Mouse (Mus musculus) large intestine, adult 2 months (tissue): Measurements from ENCODE around the gene Lap3. TPM values are rescaled to one million over a fixed set of nuclear protein-coding genes. Genes with fewer than 3 reads are reported as not detected.

ENCODE experiments used
- DNase-seq: peaks from one replicate; pipeline ENCODE4 v3.0.0-alpha.2; 2012; ENCODE audit warnings: low read depth, low spot score
- WGBS: fragments of 180-500 bp; shearing (Covaris S2); methylation state at CpG from one replicate; pipeline ENCODE4 v1.1.7; 2018; 5-methylcytosine and 5-hydroxymethylcytosine counted together
- polyA plus RNA-seq: library from polyadenylated mRNA; depleted of rRNA; stranded (reverse); fragments of >200 nt; gene quantifications from 2 replicates; pipeline ENCODE4 v1.2.3, GENCODE M21; 2012; rRNA removed

Lap3 gene
- polyA plus RNA-seq: 87.9 and 183 TPM in 2 replicates

DNA sequence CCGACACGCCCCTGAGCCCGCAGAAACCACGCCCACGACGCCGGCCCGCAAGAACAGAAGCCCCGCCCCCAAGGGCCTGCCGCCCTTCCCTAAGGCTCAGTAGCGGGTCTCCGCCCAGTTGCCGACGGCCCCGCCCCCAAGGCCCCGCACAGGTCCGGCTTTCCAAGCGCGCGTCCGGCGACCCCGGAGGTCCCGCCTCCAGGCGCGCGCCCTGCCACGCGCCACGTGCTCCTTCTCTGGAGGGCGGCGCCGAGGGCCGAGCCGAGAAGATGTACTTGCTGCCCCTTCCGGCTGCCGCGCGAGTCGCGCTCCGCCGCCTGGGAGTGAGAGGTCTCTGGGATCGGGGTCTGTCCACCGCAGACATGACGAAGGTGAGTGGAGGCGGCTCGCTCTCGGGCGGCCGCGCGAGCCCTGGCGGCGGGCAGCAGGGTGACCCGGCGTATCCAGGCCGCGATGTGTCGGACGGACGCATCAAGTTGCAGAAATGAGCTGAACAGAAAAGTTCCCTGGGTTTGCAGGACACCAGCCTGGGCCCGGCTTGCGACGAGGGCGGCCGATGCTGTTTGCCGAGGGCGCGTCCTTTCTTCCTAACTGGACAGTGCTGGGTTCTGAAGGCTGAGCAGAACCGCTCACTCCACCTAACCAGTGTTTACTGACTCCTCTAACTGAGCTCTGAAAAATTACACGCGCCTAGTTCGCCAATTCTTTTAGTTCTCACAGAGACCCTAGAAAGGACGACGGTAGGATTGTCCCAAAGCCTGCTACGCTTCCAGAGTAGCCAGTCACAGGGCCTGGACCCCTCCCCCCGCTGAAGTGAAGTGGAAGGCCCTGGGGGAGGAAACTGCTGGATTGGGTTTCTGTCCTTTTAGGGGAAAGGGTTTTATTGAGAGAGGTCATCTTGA is at the start of gene Lap3:
Gene Lap3 (plus strand): TSS at position 184 of the 902 bp plus-strand sequence.
- under 1% methylated on average over 78 of the region's 78 CpGs for WGBS
- DNase-seq: peak; percentile 90

DNA sequence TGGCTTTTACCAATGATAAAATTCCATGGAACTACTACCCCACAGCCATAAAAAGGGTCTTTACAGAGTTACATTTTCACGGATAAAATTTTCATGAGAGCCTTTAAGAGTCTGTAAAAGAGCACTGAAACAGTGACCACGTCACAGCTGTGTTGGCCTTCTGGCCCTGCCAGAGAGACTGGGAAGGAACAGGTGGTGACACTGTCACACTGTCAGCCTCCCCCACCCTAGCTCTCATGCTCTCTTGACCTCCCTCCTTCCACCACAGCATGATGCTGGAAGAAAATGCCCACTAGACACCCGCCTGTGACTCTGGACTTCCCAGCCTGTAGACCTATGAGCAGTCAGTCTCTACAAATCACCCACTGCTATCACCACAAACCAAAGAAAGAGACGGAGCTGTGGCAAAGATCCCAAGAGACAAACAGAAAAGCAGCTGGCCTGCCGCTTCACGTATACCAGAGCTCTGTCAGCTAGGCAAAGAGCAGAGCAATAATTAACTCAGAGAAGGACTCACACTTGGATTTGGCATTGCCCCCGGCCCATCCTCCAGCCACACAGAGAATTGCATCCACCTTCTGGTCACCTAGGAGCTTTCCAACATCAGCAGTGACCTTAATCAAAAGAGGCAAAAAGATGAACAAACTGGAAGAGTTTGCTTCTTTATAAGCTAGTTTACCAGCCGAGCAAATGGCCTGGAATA is 48.9 kb upstream of the Lap3 start:
- 77% methylated on average over 8 of the region's 8 CpGs for WGBS
- DNase-seq: no peak

DNA sequence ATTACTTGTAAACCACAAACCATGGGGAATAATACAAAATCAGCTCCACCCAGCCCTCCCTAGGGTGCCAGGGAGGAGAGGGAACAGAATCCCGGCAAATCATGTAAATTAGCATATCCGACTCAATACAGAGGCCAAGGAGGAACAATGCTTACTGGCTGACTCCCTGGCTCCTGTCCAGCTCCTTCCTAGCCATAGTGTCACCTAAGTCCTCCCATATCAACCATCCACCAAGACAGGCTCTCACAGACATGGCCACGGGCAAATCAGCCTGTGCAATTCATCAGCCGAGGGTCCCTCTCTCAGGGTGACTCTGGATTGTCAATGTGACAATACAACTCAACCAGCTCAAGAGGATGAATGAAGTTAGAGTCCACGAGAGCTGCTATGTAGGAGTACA is 44.5 kb upstream of the Lap3 start:
- 33% methylated on average over 5 of the region's 5 CpGs for WGBS
- no peak for DNase-seq

DNA sequence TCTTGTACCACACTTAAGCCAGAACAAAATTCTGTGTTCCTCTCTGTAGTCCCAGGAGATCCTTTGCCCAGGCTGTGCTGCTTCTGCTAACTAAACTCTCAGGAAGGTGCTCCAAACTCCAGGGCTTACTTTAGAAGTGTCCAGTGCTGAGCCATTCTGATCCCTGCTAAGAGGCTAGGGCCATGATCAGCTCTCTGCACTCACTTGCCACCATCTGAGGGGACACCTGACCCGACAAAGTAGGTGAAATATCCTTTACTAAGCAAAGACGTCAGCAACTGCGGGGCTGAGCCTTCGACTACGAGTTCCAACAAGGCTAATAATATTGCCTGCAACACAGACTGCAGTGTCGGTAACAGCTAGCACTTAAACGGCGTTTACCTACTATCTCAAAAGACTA is 44.0 kb upstream of the Lap3 start:
- no peak for DNase-seq
- WGBS: under 1% methylated on average over 8 of the region's 8 CpGs

DNA sequence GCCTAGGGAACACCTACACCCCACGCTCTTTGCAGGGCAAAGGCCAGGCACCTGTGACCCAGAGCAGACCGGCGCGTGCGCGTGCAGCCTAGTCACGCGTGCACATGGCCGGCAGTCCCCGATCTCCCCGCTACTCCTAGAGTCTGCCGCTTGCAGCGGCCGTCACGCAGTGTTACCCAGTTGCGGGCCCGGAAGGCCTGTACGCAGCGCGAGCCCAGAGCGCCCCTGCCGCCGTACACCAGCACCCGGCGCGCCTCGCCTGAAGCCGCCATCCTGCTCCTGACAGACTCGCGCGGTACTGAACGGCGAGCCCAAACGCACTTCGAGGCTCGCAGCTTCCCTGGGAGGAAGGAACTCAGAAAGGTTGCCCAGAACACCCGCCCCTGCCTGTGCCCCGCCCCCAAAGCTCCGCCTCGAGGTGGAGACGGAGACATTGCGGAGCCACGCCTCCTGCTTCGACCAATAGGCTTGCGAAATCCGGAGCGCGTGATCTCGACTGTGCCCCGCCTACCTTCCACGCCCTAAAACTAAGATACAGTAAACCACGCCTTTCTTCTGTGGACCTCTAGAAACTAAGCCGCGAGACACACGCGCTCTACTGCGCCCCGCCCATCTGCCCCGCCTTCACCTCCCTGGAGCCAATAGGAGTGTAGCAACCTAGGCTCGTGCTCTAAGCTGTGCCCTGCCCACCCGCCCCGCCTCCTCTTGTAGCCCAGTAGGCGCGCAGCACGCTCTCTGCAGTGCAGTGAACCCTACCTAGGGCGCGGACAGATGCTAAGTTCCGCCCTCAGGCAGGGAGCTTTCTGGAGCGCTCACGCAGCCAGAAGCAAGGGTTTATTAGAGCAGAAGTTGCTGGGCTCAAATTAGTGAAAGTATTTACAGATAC is 43.1 kb upstream of the Lap3 start, which contains the start of gene Qdpr:
Gene Qdpr (minus strand): TSS at position 406 of the 886 bp plus-strand sequence.
- WGBS: under 1% methylated on average over 70 of the region's 70 CpGs
- DNase-seq: peak; percentile 91

DNA sequence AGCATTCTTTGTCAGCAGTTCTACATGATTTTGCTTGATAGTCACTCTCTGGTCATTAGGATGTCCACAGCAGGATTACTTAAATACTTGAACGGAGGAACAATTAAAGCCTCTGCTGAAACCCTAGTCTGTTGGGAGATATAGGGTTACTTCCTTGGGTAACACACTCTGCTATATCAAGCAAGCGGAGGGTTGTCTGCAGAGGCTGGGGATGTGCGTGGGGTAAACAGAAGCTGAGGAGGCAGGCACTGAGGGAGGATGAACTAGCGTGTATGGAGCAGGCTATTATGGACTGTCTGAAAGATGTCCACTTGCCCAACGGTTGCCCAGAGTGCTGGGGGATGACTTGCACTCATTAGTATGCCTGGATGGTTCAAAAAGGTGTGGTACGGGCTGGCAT is 39.7 kb upstream of the Lap3 start, which contains the start of gene Clrn2:
Gene Clrn2 (plus strand): TSS at position 301 of the 400 bp plus-strand sequence.
- DNase-seq: no peak
- WGBS: 70% methylated on average over 6 of the region's 6 CpGs

DNA sequence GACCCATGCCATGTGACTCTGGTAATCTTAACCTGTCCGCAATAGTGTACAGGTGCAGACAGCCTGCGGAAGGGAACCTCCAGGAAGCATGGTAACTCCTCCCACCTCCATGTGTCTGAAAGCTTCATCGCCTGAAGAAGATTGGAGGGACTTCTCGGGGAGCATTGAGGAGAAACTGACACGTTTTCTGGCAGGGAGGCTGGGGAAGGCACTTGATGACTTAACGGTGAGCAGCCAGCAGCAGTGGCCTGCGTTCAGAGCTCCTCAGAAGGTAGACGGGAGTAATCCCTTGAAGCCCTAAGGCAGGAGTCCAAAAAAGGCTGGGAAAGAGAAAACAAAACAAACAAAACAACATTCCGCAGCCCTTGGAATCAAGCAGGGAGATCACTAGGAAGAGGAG is 38.7 kb upstream of the Lap3 start:
- WGBS: 21% methylated on average over 9 of the region's 9 CpGs
- no peak for DNase-seq

DNA sequence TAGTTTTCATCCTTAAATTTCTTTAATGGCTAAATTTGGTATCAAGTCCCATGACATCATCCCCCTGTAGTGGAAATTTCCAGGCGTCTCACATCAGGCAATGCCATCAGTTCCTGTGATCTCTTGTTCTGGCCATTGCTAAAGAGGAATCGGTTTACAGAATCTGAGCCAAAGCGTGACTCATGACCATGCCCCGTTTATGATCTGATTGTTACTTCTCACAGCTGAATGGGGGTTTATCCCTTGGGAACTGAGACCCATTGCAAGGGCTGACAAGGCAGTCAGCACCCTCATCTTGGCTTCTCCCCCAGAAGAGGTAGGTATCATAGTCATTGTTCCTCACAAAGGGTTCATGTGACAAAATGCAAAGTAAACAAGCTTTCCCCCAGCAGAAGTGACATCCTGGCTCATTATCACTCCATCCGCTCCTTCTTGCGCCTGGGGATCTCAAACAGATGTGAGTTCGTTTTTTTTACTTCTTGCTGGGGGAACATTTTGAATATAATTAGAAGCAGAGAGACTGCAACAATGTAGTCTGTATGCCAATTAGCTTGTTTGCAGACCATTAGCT is 20.2 kb upstream of the Lap3 start:
- WGBS: 12% methylated on average over 7 of the region's 7 CpGs
- no peak for DNase-seq

DNA sequence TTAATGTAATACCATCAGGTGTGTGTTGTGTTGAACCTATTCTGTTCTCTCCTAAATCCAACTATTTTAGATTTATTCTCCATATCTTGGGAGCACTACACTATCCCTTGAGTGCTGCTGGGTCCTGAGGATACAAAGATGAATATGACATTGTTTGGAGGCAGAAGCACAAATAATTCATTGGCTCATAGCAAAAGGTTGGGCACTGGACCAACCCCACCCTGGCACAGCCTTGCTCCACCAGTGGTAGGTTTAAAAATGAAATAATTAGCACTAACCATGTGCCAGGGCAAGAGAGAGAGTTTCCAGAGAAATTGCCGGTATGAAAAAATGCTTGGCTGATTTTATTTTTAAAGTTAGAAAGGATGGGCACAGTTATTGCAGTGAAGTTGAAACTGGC is 19.7 kb upstream of the Lap3 start:
- DNase-seq: no peak
- 85% methylated on average over 1 of the region's 1 CpGs for WGBS

DNA sequence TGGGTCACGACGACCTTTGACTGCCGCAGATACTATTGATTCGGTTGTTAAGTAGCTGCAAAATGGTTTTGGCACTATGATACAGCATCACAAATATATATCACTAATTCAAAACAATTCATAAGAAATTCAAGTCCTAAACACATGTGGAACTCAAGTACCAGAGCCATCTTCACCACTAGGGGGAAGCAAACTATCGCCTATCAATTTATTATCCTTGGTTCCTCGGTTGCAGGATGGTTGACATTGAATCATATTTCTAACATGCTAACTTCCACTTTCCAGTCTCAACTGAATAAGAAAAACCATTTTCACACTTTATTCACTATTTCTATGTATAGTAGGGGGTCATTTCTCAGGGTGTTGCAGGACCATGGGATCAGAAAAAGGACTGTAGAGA is 19.0 kb upstream of the Lap3 start:
- WGBS: 27% methylated on average over 6 of the region's 6 CpGs
- DNase-seq: no peak

DNA sequence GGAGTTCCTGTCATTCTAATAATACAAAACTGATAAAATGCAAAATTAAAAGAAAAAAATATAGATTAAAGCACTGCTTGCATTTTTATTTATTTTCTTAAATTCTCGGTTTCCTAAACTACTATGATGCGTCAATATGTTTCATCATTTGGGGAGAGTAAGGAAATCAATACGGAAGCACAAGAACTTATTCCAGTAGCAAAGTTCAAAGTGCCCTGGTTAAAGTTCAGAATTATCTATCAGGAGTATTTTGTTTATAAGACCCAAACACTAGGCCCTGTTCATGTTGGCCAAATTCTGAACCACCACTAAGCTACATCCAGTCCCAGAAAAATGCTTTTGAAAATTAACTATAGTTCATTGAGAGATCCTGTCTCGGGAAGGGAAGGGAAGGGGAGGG is 18.4 kb upstream of the Lap3 start:
- WGBS: 52% methylated on average over 3 of the region's 4 CpGs
- no peak for DNase-seq

DNA sequence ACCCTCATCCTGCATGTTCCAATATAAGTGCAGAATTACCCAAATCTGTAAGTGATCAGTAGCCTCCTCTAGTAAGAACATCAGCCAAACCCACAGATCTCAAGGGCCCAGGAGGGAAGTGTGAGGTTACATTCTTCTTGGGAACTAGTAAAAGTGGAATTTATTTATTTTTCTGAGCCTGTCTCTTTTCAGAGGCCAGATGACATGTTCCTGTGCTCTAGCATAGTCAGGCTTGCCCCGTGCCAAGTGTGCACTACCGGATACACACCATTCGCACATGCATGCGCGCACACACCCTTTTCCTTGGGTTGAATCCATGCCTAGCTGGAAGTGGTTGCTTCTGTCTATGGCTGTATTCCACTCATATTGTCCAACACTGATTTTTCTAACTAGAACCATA is 17.4 kb upstream of the Lap3 start:
- 69% methylated on average over 5 of the region's 5 CpGs for WGBS
- DNase-seq: no peak

DNA sequence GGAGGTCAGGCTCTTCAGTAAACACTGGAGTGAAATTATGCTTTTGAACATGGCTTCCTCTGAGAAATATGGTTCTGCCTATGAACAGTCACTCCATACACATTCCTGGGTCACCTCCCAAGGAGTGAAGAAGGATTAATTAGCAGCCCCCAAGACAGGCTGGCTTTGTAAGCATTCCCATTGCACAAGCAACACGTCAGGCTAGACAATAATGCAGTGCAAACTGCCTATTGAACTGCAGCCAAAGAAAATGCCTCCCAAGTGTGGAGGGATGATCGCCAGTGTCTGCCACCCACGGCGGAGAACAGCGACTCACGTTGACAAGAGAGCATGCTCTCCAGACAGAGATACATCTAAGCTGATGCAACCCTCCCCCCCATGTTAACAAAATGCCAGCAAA is 16.9 kb upstream of the Lap3 start:
- DNase-seq: no peak
- 33% methylated on average over 6 of the region's 6 CpGs for WGBS

DNA sequence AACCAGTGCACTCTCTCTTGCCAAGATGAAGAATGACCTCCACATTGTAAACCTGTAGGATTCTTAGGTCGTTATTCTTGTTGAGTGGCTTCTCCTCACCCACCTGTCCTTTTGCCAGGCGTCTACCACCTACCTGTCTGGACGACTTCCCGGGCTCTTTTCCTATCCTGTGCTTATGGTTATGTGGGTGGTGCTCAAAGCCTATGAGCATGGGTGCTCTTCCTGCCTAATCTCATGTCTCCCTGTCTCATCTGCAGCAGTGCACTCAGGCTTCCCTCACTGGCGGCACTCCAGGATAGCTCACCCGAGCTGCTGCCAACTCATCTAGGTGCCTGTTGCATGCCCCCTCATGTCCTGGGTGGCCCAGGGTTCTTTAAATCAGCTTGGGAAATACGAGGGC is 15.6 kb upstream of the Lap3 start:
- DNase-seq: no peak
- 72% methylated on average over 7 of the region's 7 CpGs for WGBS

DNA sequence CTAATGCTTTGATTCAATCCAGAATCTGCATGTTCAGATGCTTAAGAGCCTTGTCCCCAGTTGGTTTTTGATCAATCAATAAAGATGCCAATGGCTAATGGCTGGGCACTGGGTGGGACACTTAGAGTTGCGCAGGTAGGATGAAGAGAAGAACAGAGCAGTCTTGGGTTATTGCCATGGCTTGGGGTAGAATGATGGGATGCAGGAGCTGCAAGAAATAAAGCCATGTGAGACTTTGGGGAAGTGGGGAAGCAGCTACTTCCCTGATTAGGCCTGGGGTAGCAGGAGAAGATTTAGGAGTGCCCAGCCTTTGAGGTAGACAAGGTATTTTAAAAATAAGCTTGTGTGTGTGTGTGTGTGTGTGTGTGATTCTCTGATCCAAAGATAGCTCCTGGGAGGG is 13.1 kb upstream of the Lap3 start:
- DNase-seq: no peak
- WGBS: 94% methylated on average over 1 of the region's 1 CpGs

DNA sequence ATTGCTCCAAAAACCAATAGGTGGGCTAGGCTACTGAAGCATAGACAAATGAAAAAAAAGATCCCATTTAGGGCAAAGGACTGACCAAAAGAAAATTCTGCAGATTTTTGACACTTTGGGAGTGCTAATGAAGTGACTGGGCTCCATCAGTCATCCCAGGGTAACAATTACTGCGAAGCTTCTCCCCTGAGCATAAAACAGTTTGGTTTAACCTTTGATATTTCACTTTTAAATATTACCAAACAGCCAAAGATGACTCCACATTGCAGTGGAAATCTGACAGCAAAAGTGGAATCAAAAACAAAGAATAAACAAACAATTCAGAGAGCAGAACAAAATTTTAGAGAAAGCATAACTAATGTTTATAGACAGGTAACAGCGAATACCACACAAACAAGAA is 12.0 kb upstream of the Lap3 start:
- DNase-seq: no peak
- WGBS: 87% methylated on average over 2 of the region's 2 CpGs

DNA sequence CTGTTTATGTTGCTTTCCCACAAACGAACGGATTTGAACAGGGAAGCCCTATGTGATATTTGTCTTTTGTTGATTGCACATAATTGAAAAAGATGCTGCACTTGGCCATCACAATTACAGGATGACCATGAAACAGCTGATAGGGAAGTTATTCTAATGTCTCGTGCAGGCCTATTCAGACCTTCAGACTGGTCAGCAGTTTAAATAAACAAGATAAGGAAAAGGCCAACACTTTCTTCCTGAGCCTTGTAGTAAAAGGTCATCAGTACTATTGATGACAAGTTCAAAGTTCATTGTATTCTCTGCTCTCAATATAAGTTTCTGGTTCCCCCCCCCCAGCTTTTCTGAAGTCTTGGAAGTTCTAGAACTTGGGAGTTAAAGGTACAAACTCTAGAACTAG is 10.6 kb upstream of the Lap3 start:
- no peak for DNase-seq
- WGBS: 59% methylated on average over 3 of the region's 3 CpGs

DNA sequence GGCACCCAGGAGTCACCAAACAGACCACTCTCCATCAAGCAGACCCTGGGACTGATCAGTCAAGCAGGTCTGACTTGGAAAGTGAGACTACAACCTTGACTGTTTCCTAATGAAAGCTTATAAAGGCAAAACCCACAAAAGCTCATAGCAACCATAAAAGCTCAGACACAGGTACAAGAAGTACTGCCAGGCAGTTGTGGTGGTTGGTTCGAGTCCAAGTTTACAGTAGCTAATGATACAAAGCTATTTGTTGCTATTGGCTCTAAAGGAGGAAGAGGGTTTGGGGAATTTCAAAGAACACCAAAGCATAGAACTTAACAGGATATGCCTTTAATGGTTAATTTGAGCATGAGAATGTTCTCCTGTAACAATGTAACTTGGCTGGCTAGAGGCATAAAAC is 9.5 kb upstream of the Lap3 start:
- 49% methylated on average over 1 of the region's 1 CpGs for WGBS
- no peak for DNase-seq

DNA sequence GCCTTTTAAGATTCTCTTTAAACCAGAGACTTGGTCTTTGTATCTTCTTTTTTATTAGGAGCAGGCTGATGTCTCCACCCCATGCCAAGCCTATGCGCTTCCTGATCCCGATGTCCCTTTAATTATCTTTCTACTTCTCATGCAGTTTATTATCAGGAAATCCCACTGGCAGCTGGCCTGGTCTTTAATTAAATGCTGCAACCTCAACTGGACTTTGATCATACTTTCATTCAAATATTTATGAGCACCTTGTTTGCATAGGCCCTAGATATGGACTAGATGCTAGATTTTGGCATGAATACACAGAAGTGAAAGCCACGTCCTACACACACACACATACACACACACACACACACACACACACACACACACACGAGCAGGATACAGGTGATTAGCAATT is 1.4 kb upstream of the Lap3 start:
- 23% methylated on average over 4 of the region's 4 CpGs for WGBS
- DNase-seq: no peak
